ENCODE assay signal across 8 mouse cellular contexts in genomic region chr8:117259431-117260001, GRCm38 (mm10). TPM values are rescaled to one million over a fixed set of nuclear protein-coding genes. Genes with fewer than 3 reads are reported as not detected.
A peak's percentile ranks its signal among the peaks of the same experiment; 100 is the strongest.
DNase-seq lines count a peak whose midpoint lies in the region; ATAC-seq lines count a peak whose summit lies in the region.

No protein-coding gene starts in this region.

- H3K4me3 ChIP-seq in forebrain, embryonic 16.5 days (replicated peaks; ENCODE audit: low read length), result peak overlapping the region; percentile 64
- H3K4me3 ChIP-seq in limb, embryonic 10.5 days, result peak overlapping the region; percentile 83
- H3K4me3 ChIP-seq in midbrain, embryonic 12.5 days, result peak overlapping the region; percentile 75

- H3K4me2 ChIP-seq in forebrain, embryonic 16.5 days (ENCODE audit: low read length), result peak overlapping the region; percentile 96
- peak overlapping the region; percentile 77 for H3K4me2 ChIP-seq in midbrain, embryonic 12.5 days (replicated peaks)

- no peaks in the 10 kb centered on the region for H3K36me3 ChIP-seq in forebrain, embryonic 16.5 days (ENCODE audit: control insufficient read depth, insufficient read depth)
- no peaks in the 10 kb centered on the region for H3K36me3 ChIP-seq in limb, embryonic 10.5 days
- H3K36me3 ChIP-seq in midbrain, embryonic 12.5 days, result no peaks in the 10 kb centered on the region

- H3K27ac ChIP-seq in forebrain, embryonic 16.5 days (ENCODE audit: low read length), result peak overlapping the region; percentile 73
- H3K27ac ChIP-seq in limb, embryonic 10.5 days, result peak overlapping the region; percentile 97
- H3K27ac ChIP-seq in midbrain, embryonic 12.5 days (replicated peaks), result peak overlapping the region; percentile 88

- H3K27me3 ChIP-seq in forebrain, embryonic 16.5 days (replicated peaks; ENCODE audit: control insufficient read depth, insufficient read depth, low read length), result no peaks in the 10 kb centered on the region
- no peaks in the 10 kb centered on the region for H3K27me3 ChIP-seq in limb, embryonic 10.5 days (ENCODE audit: low read depth, poor library complexity, severe bottlenecking)
- no peaks in the 10 kb centered on the region for H3K27me3 ChIP-seq in midbrain, embryonic 12.5 days

- 56% methylated on average over 11 of the region's 11 CpGs for WGBS in forebrain, embryonic 16.5 days
- WGBS in limb, embryonic 10.5 days, result 62% methylated on average over 11 of the region's 11 CpGs
- WGBS in midbrain, embryonic 12.5 days, result 61% methylated on average over 11 of the region's 11 CpGs

- H3K4me1 ChIP-seq in forebrain, embryonic 16.5 days (replicated peaks; ENCODE audit: control insufficient read depth, insufficient read depth, low read length), result peaks cover 47% of the 10 kb centered on the region
- H3K4me1 ChIP-seq in limb, embryonic 10.5 days, result peaks cover 58% of the 10 kb centered on the region
- H3K4me1 ChIP-seq in midbrain, embryonic 12.5 days, result peaks cover 51% of the 10 kb centered on the region

- DNase-seq in thymus, postnatal 4 days, result peak; percentile 46
- DNase-seq in thymus, postnatal 36 days, result no peak
- peak; percentile 43 for DNase-seq in limb, embryonic 10.5 days (ENCODE audit: low spot score)
- DNase-seq in layer of hippocampus, adult 9-10 months (ENCODE audit: low spot score), result no peak
- DNase-seq in cerebellum, adult 9-10 months, result no peak

- no peak for ATAC-seq in forebrain, embryonic 16.5 days
- no peak for ATAC-seq in midbrain, embryonic 12.5 days (ENCODE audit: low FRiP score, low read depth)
- no peak for ATAC-seq in activated CD4-positive, CD25-positive, alpha-beta regulatory T cell, adult 4 months

- no peaks in the 10 kb centered on the region for H3K9me3 ChIP-seq in forebrain, embryonic 16.5 days (ENCODE audit: control insufficient read depth, low read length)
- H3K9me3 ChIP-seq in limb, embryonic 10.5 days (replicated peaks), result no peaks in the 10 kb centered on the region
- no peaks in the 10 kb centered on the region for H3K9me3 ChIP-seq in midbrain, embryonic 12.5 days

- peak overlapping the region; percentile 83 for H3K9ac ChIP-seq in forebrain, embryonic 16.5 days (replicated peaks; ENCODE audit: low read depth, low read length)
- peak overlapping the region; percentile 84 for H3K9ac ChIP-seq in midbrain, embryonic 12.5 days (replicated peaks)

RNA-seq across cellular contexts. Expression of gene Cmip, which starts 2.7 kb away (rescaled TPM):
- polyA plus RNA-seq in forebrain, embryonic 16.5 days (2015; fragmentation: Nextera tagmentation; extraction: Ambion mirVana), result 80.1 and 98.1 TPM in 2 replicates
- 7.6 and 8.2 TPM in 2 replicates for polyA plus RNA-seq in limb, embryonic 10.5 days (2016; fragmentation: Nextera tagmentation; extraction: Ambion mirVana)
- 30.0 and 33.0 TPM in 2 replicates for polyA plus RNA-seq in midbrain, embryonic 12.5 days (2016; fragmentation: Nextera tagmentation; extraction: Ambion mirVana)
- 10 to 100 TPM; 24.3 to 32.6 TPM for polyA plus RNA-seq in activated CD4-positive, CD25-positive, alpha-beta regulatory T cell, adult 4 months (2017; shearing (Covaris generic))

Comparison
In these comparisons a context has a peak if more than half of its experiments do, and no peak if none do; other contexts are left out.
1. DNase-seq: peak in thymus, postnatal 4 days (single experiment) and limb, embryonic 10.5 days (single experiment); none in thymus, postnatal 36 days (0 of 2), layer of hippocampus, adult 9-10 months (single experiment) and cerebellum, adult 9-10 months (single experiment).
2. Peak in every context shown above with its lines, with median percentiles within 50 percentile points of each other: H3K27ac ChIP-seq and H3K4me3 ChIP-seq.